Mouse (Mus musculus) testis, adult 2 months (tissue): ENCODE results near the gene Ccl2. TPM values are rescaled to one million over a fixed set of nuclear protein-coding genes. Genes with fewer than 3 reads are reported as not detected.

Source experiments
- H3K27ac ChIP-seq: fragments of 200-500 bp; 2 replicates; pipeline ENCODE4 v1.5.1; 2012; ENCODE audit warnings: low read depth, low read length; ENCODE audit not compliant: control insufficient read depth, insufficient read depth
- H3K27me3 ChIP-seq: fragments of 200-500 bp; 2 replicates; pipeline ENCODE4 v1.6.1; 2012; ENCODE audit warnings: mild to moderate bottlenecking, low read length, moderate library complexity; ENCODE audit not compliant: control insufficient read depth, insufficient read depth
- H3K36me3 ChIP-seq: fragments of 200-500 bp; 2 replicates; pipeline ENCODE4 v1.6.1; 2012; ENCODE audit warnings: mild to moderate bottlenecking, low read length; ENCODE audit not compliant: control insufficient read depth, insufficient read depth
- H3K4me1 ChIP-seq: fragments of 200-500 bp; 2 replicates; pipeline ENCODE4 v1.6.1; 2012; ENCODE audit warnings: low read length; ENCODE audit not compliant: control insufficient read depth, insufficient read depth
- H3K4me3 ChIP-seq: fragments of 200-500 bp; 2 replicates; pipeline ENCODE4 v1.5.1; 2012; ENCODE audit warnings: low read depth, mild to moderate bottlenecking, low read length, moderate library complexity, mixed read lengths; ENCODE audit not compliant: control insufficient read depth
- CTCF ChIP-seq: fragments of 200-500 bp; IDR thresholded peaks from 2 replicates; pipeline ENCODE4 v1.5.1; 2012; ENCODE audit warnings: low read depth, mild to moderate bottlenecking, inconsistent platforms, low read length, moderate library complexity; ENCODE audit not compliant: control insufficient read depth, insufficient read depth, insufficient replicate concordance
- POLR2A ChIP-seq: fragments of 200-500 bp; IDR thresholded peaks from 2 replicates; pipeline ENCODE4 v1.6.1; 2012; ENCODE audit warnings: low read depth, mild to moderate bottlenecking, inconsistent platforms, low read length, moderate library complexity; ENCODE audit not compliant: control insufficient read depth
- polyA plus RNA-seq: library from polyadenylated mRNA; depleted of rRNA; stranded (reverse); fragments of >200 nt; gene quantifications from 2 replicates; pipeline ENCODE4 v1.2.3, GENCODE M21; 2012; rRNA removed

Gene Ccl2
- polyA plus RNA-seq, result 0.13 and 0.15 TPM in 2 replicates

- TF ChIP-seq CTCF, result no peak
- no peak for TF ChIP-seq POLR2A
- Histone ChIP-seq H3K27ac (no peak within 1 kb of the TSS), H3K27me3 (no peaks in the 10 kb centered on the region), H3K4me3 (no peak within 1 kb of the TSS), H3K36me3 (no peaks in the 10 kb centered on the region), H3K4me1 (no peaks in the 10 kb centered on the region)
Observed at GRCm38 (mm10) chr11:82035356-82035755, at the start of gene Ccl2. Ccl2 (plus strand) TSS chr11:82035571.

- TF ChIP-seq POLR2A, result no peak
- peak; percentile 100 for TF ChIP-seq CTCF
- Histone ChIP-seq H3K4me3 (no peak overlapping the region), H3K36me3 (no peaks in the 10 kb centered on the region), H3K27ac (no peak overlapping the region), H3K27me3 (no peaks in the 10 kb centered on the region), H3K4me1 (no peaks in the 10 kb centered on the region)
Observed at GRCm38 (mm10) chr11:81996172-81996841, 39.1 kb upstream of the Ccl2 start.

- no peak overlapping the region for H3K4me3 ChIP-seq
- no peaks in the 10 kb centered on the region for H3K4me1 ChIP-seq
- H3K36me3 ChIP-seq, result no peaks in the 10 kb centered on the region
- TF ChIP-seq POLR2A (no peak), CTCF (no peak)
- H3K27ac ChIP-seq, result no peak overlapping the region
- no peaks in the 10 kb centered on the region for H3K27me3 ChIP-seq
Observed at GRCm38 (mm10) chr11:81997085-81997484, 38.3 kb upstream of the Ccl2 start.

- H3K27me3 ChIP-seq, result no peaks in the 10 kb centered on the region
- H3K4me3 ChIP-seq, result no peak overlapping the region
Observed at GRCm38 (mm10) chr11:81998646-81999045, 36.7 kb upstream of the Ccl2 start.

GRCm38 (mm10) chr11:81999469-81999868 is 35.9 kb upstream of the Ccl2 start:
- H3K4me3 ChIP-seq, result no peak overlapping the region
- H3K27me3 ChIP-seq, result no peaks in the 10 kb centered on the region
- H3K27ac ChIP-seq, result no peak overlapping the region
- no peaks in the 10 kb centered on the region for H3K36me3 ChIP-seq
- H3K4me1 ChIP-seq, result no peaks in the 10 kb centered on the region
- TF ChIP-seq CTCF (no peak), POLR2A (no peak)

More at GRCm38 (mm10) chr11:81998646-81999045, 36.7 kb upstream of the Ccl2 start:
- Histone ChIP-seq H3K4me1 (no peaks in the 10 kb centered on the region), H3K36me3 (no peaks in the 10 kb centered on the region), H3K27ac (no peak overlapping the region)
- TF ChIP-seq CTCF (no peak), POLR2A (no peak)

GRCm38 (mm10) chr11:82000581-82000980 is 34.8 kb upstream of the Ccl2 start:
- Histone ChIP-seq H3K27me3 (no peaks in the 10 kb centered on the region), H3K36me3 (no peaks in the 10 kb centered on the region), H3K4me1 (no peaks in the 10 kb centered on the region), H3K27ac (no peak overlapping the region), H3K4me3 (no peak overlapping the region)
- TF ChIP-seq POLR2A (no peak), CTCF (no peak)

GRCm38 (mm10) chr11:82004810-82005209 is 30.6 kb upstream of the Ccl2 start:
- H3K4me1 ChIP-seq, result no peaks in the 10 kb centered on the region
- H3K27me3 ChIP-seq, result no peaks in the 10 kb centered on the region
- no peaks in the 10 kb centered on the region for H3K36me3 ChIP-seq
- TF ChIP-seq POLR2A, result no peak
- no peak for TF ChIP-seq CTCF
- no peak overlapping the region for H3K27ac ChIP-seq
- H3K4me3 ChIP-seq, result no peak overlapping the region
